Mouse (Mus musculus): ENCODE data around the gene Slc6a17. TPM values are rescaled to one million over a fixed set of nuclear protein-coding genes. Genes with fewer than 3 reads are reported as not detected.

The Slc6a17 gene
- total RNA-seq (2021) = 100 to 1,000 TPM; 258 to 262 TPM

GRCm38 (mm10) chr3:107517631-107518108, at the start of gene Slc6a17:
Slc6a17 (minus strand) TSS chr3:107518018.
- intact Hi-C loops (cut with DNase I) = no loop called here
- DNase-seq (ENCODE audit: extremely low spot score in 1 of 2, low spot score in 2 of 2) = peak; percentile 73 to 87

GRCm38 (mm10) chr3:107565331-107565730, 47.5 kb upstream of the Slc6a17 start:
- DNase-seq (ENCODE audit: extremely low spot score in 1 of 2, low spot score in 2 of 2) = no peak

GRCm38 (mm10) chr3:107563880-107564279, 46.1 kb upstream of the Slc6a17 start:
- intact Hi-C loops (cut with DNase I) = no loop called here
- no peak for DNase-seq (ENCODE audit: extremely low spot score in 1 of 2, low spot score in 2 of 2)

More at GRCm38 (mm10) chr3:107565331-107565730, 47.5 kb upstream of the Slc6a17 start:
- intact Hi-C loops (cut with DNase I) = no loop called here

GRCm38 (mm10) chr3:107562591-107562990, 44.8 kb upstream of the Slc6a17 start:
- intact Hi-C loops (cut with DNase I) = no loop called here
- no peak for DNase-seq (ENCODE audit: extremely low spot score in 1 of 2, low spot score in 2 of 2)

- no peak for DNase-seq (ENCODE audit: extremely low spot score in 1 of 2, low spot score in 2 of 2)
- intact Hi-C loops (cut with DNase I) = no loop called here
Measured at GRCm38 (mm10) chr3:107562104-107562503, 44.3 kb upstream of the Slc6a17 start.

GRCm38 (mm10) chr3:107559183-107559582, 41.4 kb upstream of the Slc6a17 start:
- intact Hi-C loops (cut with DNase I) = no loop called here
- peak; percentile 43 to 76 for DNase-seq (ENCODE audit: extremely low spot score in 1 of 2, low spot score in 2 of 2)

GRCm38 (mm10) chr3:107558740-107559139, 40.9 kb upstream of the Slc6a17 start:
- peak in 1 of 2 experiments; percentile 10 for DNase-seq (ENCODE audit: extremely low spot score in 1 of 2, low spot score in 2 of 2)
- intact Hi-C loops (cut with DNase I) = no loop called here

GRCm38 (mm10) chr3:107554842-107555241, 37.0 kb upstream of the Slc6a17 start, which contains the start of gene Ubl4b:
Ubl4b (minus strand) TSS chr3:107555073.
- intact Hi-C loops (cut with DNase I) = no loop called here
- no peak for DNase-seq (ENCODE audit: extremely low spot score in 1 of 2, low spot score in 2 of 2)

GRCm38 (mm10) chr3:107550409-107551049, 32.7 kb upstream of the Slc6a17 start:
- intact Hi-C loops (cut with DNase I) = no loop called here

GRCm38 (mm10) chr3:107546956-107547355, 29.1 kb upstream of the Slc6a17 start:
- no peak for DNase-seq (ENCODE audit: extremely low spot score in 1 of 2, low spot score in 2 of 2)
- intact Hi-C loops (cut with DNase I) = no loop called here

More at GRCm38 (mm10) chr3:107550409-107551049, 32.7 kb upstream of the Slc6a17 start:
- peak in 1 of 2 experiments; percentile 83 for DNase-seq (ENCODE audit: extremely low spot score in 1 of 2, low spot score in 2 of 2)

- DNase-seq (ENCODE audit: extremely low spot score in 1 of 2, low spot score in 2 of 2) = no peak
- intact Hi-C loops (cut with DNase I) = no loop called here
Measured at GRCm38 (mm10) chr3:107545716-107546412, 28.0 kb upstream of the Slc6a17 start.

GRCm38 (mm10) chr3:107545278-107545677, 27.5 kb upstream of the Slc6a17 start:
- intact Hi-C loops (cut with DNase I) = no loop called here
- no peak for DNase-seq (ENCODE audit: extremely low spot score in 1 of 2, low spot score in 2 of 2)

- intact Hi-C loops (cut with DNase I) = no loop called here
- no peak for DNase-seq (ENCODE audit: extremely low spot score in 1 of 2, low spot score in 2 of 2)
Measured at GRCm38 (mm10) chr3:107543158-107544080, 25.6 kb upstream of the Slc6a17 start.

GRCm38 (mm10) chr3:107542584-107542983, 24.8 kb upstream of the Slc6a17 start:
- no peak for DNase-seq (ENCODE audit: extremely low spot score in 1 of 2, low spot score in 2 of 2)
- intact Hi-C loops (cut with DNase I) = no loop called here

- no peak for DNase-seq (ENCODE audit: extremely low spot score in 1 of 2, low spot score in 2 of 2)
- intact Hi-C loops (cut with DNase I) = no loop called here
Measured at GRCm38 (mm10) chr3:107537504-107537889, 19.7 kb upstream of the Slc6a17 start.

- peak; percentile 84 to 86 for DNase-seq (ENCODE audit: extremely low spot score in 1 of 2, low spot score in 2 of 2)
- intact Hi-C loops (cut with DNase I) = no loop called here
Measured at GRCm38 (mm10) chr3:107536810-107537503, 19.1 kb upstream of the Slc6a17 start.

GRCm38 (mm10) chr3:107534951-107535350, 17.1 kb upstream of the Slc6a17 start:
- DNase-seq (ENCODE audit: extremely low spot score in 1 of 2, low spot score in 2 of 2) = no peak

GRCm38 (mm10) chr3:107533532-107533931, 15.7 kb upstream of the Slc6a17 start:
- intact Hi-C loops (cut with DNase I) = no loop called here
- DNase-seq (ENCODE audit: extremely low spot score in 1 of 2, low spot score in 2 of 2) = no peak

More at GRCm38 (mm10) chr3:107534951-107535350, 17.1 kb upstream of the Slc6a17 start:
- intact Hi-C loops (cut with DNase I) = no loop called here

Data from left cerebral cortex, postnatal 10 days (tissue).